Mouse (Mus musculus) heart, postnatal 0 days (tissue): ENCODE results near the gene Ccdc40. TPM values are rescaled to one million over a fixed set of nuclear protein-coding genes. Genes with fewer than 3 reads are reported as not detected.
A peak's percentile ranks its signal among the peaks of the same experiment; 100 is the strongest.

Experiments
- ATAC-seq: fragments of 200-750 bp; cut with Nextera tagmentation; 2 replicates; pipeline ENCODE4 v1.8.0; 2017; ENCODE audit warnings: low read depth, moderate number of reproducible peaks, moderate library complexity; ENCODE audit not compliant: insufficient read depth
- DNase-seq: peaks from one replicate; pipeline ENCODE4 v3.0.0-alpha.2; 2016; ENCODE audit warnings: low spot score
- H3K27ac ChIP-seq: fragments of 300-500 bp; sonication (generic); 2 replicates; pipeline ENCODE4 v1.5.1; 2014; ENCODE audit warnings: low read depth, mild to moderate bottlenecking
- H3K27me3 ChIP-seq: fragments of 300-500 bp; sonication (generic); 2 replicates; pipeline ENCODE4 v1.6.1; 2014; ENCODE audit warnings: low read length, mixed read lengths; ENCODE audit not compliant: control insufficient read depth, insufficient read depth
- H3K36me3 ChIP-seq: fragments of 300-500 bp; sonication (generic); replicated peaks from 2 replicates; pipeline ENCODE4 v1.6.1; 2014; ENCODE audit warnings: low read length, mixed read lengths; ENCODE audit not compliant: control insufficient read depth, insufficient read depth
- H3K4me1 ChIP-seq: fragments of 300-500 bp; sonication (generic); 2 replicates; pipeline ENCODE4 v1.6.1; 2014; ENCODE audit warnings: antibody characterized with exemption; ENCODE audit not compliant: control insufficient read depth, insufficient read depth
- H3K4me2 ChIP-seq: fragments of 300-500 bp; sonication (generic); 2 replicates; pipeline ENCODE4 v1.6.1; 2014; ENCODE audit warnings: low read depth, mild to moderate bottlenecking, low read length, moderate library complexity
- H3K4me3 ChIP-seq: fragments of 300-500 bp; sonication (generic); 2 replicates; pipeline ENCODE4 v1.5.1; 2014; ENCODE audit warnings: low read depth, low read length
- H3K9ac ChIP-seq: fragments of 300-500 bp; sonication (generic); replicated peaks from 2 replicates; pipeline ENCODE4 v1.6.1; 2014; ENCODE audit warnings: low read depth, low read length, mixed read lengths
- H3K9me3 ChIP-seq: fragments of 300-500 bp; sonication (generic); replicated peaks from 2 replicates; pipeline ENCODE4 v1.6.1; 2016; ENCODE audit warnings: low read length; ENCODE audit not compliant: control insufficient read depth
- CTCF ChIP-seq: IDR thresholded peaks from 2 replicates; pipeline ENCODE4 v1.5.1; 2016; ENCODE audit warnings: antibody characterized with exemption, control low read depth, low read depth
- EP300 ChIP-seq: IDR thresholded peaks from 2 replicates; pipeline ENCODE4 v1.6.1; 2016; ENCODE audit warnings: antibody characterized with exemption, low read depth
- WGBS: fragments of 180-500 bp; shearing (Covaris S2); extraction: QIAGEN DNeasy Blood & Tissue Kit; methylation state at CpG from one replicate; pipeline ENCODE4 v1.1.7; 2014; 5-methylcytosine and 5-hydroxymethylcytosine counted together
- polyA plus RNA-seq: library from polyadenylated mRNA; unstranded; fragments of >200 nt; fragmentation: Nextera tagmentation; extraction: Ambion mirVana; gene quantifications from 2 replicates; pipeline ENCODE4 v1.2.1, GENCODE M21; 2015
- total RNA-seq: library from RNA; depleted of rRNA; stranded (reverse); fragments of >200 nt; gene quantifications from 2 replicates; pipeline ENCODE4 v1.2.3, GENCODE M21; 2014; ENCODE audit warnings: low replicate concordance

The Ccdc40 gene
- total and polyA plus RNA-seq, 2 experiments from 2014 or later, result 0.68 TPM; not detected in 1

DNA sequence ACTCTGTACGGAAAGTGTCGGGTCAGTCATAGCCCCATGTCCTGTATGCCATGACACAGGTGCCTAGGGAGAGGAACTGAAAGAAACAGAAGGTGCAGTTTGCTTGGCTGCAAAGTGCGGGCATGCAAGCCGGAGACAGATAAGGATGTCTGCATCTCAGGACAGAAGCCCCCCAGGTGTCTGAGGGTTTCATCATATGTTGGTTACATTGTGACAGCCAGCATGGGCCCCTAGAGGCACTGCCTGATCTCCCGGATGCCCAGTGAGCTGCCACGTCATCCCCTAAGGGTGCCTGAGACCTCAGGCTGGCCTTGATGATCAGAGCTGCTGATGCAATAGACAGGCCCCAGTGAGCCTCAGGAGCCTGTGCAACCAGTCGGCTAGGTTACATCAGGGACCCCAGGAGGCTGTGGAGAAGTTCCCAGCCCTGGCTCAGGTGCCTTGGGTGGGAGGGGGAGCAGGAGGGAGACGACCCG, 36.7 kb upstream of the Ccdc40 start:
- Histone ChIP-seq H3K36me3 (no peaks in the 10 kb centered on the region), H3K9me3 (no peaks in the 10 kb centered on the region), H3K4me3 (no peak overlapping the region), H3K4me1 (0 out of 2 replicates have a peak, but pooled peaks cover 7% of the 10 kb centered on the region), H3K27ac (no peak overlapping the region), H3K27me3 (no peaks in the 10 kb centered on the region), H3K9ac (no peak overlapping the region), H3K4me2 (no peak overlapping the region)
- TF ChIP-seq EP300 (no peak), CTCF (no peak)
- 74% methylated on average over 9 of the region's 9 CpGs for WGBS
- ATAC-seq (no peak), DNase-seq (no peak)

DNA sequence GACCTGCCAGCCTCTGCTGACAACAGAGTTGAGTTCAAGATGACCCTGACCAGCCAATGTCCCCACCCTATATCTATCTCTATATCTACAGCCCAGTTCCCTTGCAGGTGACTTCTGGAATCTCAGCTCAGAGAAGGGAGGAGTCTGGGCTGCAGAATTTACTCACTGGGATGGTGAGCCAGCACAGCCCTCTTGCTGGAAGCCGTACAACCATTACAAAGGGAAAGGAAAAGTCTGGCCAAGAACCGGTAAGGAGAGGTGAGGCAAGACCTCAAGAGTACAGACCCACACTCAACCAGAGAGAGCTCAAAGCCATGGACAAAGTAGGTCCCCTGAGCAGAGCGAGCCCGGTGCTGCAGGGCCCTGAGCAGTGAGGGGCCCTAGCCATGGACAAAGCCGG, 36.2 kb upstream of the Ccdc40 start:
- H3K4me3 ChIP-seq, result no peak overlapping the region
- H3K27me3 ChIP-seq, result no peaks in the 10 kb centered on the region
- no peak overlapping the region for H3K27ac ChIP-seq
- no peak overlapping the region for H3K4me2 ChIP-seq
- TF ChIP-seq EP300, result no peak
- no peak for TF ChIP-seq CTCF
- no peak overlapping the region for H3K9ac ChIP-seq
- ATAC-seq (no peak), DNase-seq (no peak)
- H3K36me3 ChIP-seq, result no peaks in the 10 kb centered on the region
- H3K9me3 ChIP-seq, result no peaks in the 10 kb centered on the region
- 0 out of 2 replicates have a peak, but pooled peaks cover 6% of the 10 kb centered on the region for H3K4me1 ChIP-seq
- 71% methylated on average over 5 of the region's 5 CpGs for WGBS

DNA sequence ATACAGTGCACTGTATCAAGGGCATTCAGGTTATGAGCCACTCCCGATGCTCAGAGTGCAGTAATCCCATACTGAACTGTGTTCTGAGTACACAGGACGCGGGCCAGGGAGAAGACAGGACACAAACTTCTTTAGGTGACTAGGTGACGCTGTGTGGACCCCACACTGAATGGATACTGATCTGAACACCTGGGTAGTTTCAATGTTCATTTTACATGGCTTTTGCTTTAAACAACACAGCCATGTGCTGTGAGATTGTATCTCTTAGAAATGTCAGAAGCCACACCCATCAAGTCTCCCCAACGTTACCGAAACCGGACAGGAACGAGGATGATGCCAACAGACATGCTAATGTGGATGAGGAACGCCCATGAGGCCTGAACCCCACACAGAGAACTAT, 35.8 kb upstream of the Ccdc40 start:
- H3K36me3 ChIP-seq, result no peaks in the 10 kb centered on the region
- TF ChIP-seq CTCF (no peak), EP300 (no peak)
- H3K27me3 ChIP-seq, result no peaks in the 10 kb centered on the region
- no peak overlapping the region for H3K9ac ChIP-seq
- DNase-seq, result no peak
- no peak for ATAC-seq
- H3K4me1 ChIP-seq, result 0 out of 2 replicates have a peak, but pooled peaks cover 4% of the 10 kb centered on the region
- no peak overlapping the region for H3K4me2 ChIP-seq
- H3K9me3 ChIP-seq, result no peaks in the 10 kb centered on the region
- no peak overlapping the region for H3K27ac ChIP-seq
- no peak overlapping the region for H3K4me3 ChIP-seq
- 77% methylated on average over 9 of the region's 9 CpGs for WGBS

DNA sequence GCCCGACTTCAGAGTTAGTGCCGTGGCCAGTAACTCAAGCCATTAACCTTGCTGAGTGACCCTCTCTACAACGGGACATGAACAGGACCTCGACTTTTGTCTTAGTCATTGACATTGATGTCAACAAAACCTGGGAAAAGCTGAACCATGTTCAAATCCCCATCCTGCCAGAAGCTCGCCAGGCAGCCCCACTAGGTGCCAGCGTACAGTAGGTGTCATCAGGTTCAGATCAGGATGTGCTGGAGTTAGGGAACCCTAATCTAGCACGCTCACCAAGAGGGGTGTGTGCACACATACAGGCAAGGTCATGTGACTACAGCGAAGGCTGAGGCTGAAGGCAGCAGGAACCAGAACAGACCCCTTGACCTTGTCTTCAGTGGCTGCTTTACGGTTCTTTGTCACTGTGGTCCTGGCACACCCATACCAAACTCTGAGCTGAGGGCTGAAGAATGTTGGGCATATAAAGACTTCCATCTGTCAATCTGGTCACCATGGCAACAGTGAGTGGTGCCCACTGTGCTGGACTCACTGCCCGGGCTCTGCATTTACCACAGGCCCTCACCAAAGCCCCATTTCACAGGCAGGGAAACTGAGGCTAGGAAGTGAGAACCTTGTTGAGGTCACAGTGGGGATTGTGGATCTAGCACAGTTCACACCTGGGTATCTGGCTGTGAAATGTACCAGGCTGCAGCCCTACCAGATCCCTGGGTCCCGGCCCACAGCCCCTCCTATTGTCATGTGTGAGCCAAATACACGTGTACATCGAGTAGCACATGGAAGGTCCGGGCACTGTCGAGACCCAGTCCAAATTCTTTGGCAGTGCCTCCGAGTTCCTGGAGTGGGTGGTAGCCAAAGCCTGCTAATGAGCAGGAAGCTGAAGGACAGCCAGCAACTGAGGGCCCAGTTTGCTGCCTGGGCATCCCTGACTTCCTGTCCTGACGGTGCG, 30.5 kb upstream of the Ccdc40 start:
- 0 out of 2 replicates have a peak, but pooled peaks cover 7% of the 10 kb centered on the region for H3K36me3 ChIP-seq
- no peak overlapping the region for H3K9ac ChIP-seq
- H3K27me3 ChIP-seq, result no peaks in the 10 kb centered on the region
- H3K4me3 ChIP-seq, result no peak overlapping the region
- no peak overlapping the region for H3K4me2 ChIP-seq
- DNase-seq (no peak), ATAC-seq (peak; percentile 54; the same call in 1 of the 2 replicates)
- TF ChIP-seq EP300 (no peak), CTCF (no peak)
- H3K9me3 ChIP-seq, result no peaks in the 10 kb centered on the region
- H3K27ac ChIP-seq, result no peak overlapping the region; the same call in 1 of the 2 replicates
- 77% methylated on average over 18 of the region's 18 CpGs for WGBS
- H3K4me1 ChIP-seq, result no peaks in the 10 kb centered on the region

DNA sequence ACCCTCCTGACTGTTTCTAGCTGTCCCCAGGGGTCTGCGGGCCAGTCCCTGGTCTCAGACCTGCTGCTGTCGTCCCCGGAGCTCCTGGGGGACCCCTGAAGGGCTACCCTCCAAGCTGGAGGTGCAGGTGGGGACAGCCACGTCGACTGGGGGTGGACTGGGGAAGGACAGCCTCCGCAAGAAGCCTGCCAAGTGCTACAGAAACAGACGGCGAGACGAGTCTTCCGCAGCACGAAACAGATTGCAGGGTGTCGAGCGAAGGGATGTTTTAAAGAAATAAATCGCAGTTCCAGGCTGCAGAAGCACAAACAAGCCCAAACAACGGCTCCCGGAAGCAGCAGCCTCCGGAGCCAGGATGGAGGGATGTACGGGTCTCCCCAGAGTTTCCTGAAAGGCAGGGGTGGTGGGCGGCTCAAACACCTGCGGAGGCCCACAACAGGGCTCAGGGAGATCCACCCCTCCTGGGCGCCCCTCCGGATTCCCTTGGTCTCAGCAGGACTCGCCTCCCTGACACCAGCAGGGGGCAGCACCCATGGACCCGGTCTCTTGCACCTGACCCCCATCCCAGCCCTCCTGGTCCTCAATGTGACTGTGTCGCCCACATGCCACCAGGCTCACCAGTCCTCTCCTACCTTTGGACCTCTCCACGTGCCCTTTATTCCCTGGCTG, 29.7 kb upstream of the Ccdc40 start:
- no peaks in the 10 kb centered on the region for H3K9me3 ChIP-seq
- 0 out of 2 replicates have a peak, but pooled peaks cover 7% of the 10 kb centered on the region for H3K36me3 ChIP-seq
- ATAC-seq (no peak), DNase-seq (no peak)
- TF ChIP-seq EP300 (no peak), CTCF (peak; percentile 38)
- no peak overlapping the region for H3K9ac ChIP-seq
- no peak overlapping the region for H3K4me3 ChIP-seq
- no peaks in the 10 kb centered on the region for H3K4me1 ChIP-seq
- H3K27me3 ChIP-seq, result no peaks in the 10 kb centered on the region
- no peak overlapping the region; the same call in 1 of the 2 replicates for H3K27ac ChIP-seq
- no peak overlapping the region for H3K4me2 ChIP-seq
- 55% methylated on average over 26 of the region's 26 CpGs for WGBS
